Mouse (Mus musculus) frontal cortex, adult 2 months (tissue): ENCODE results near the gene Nlrp6. TPM values are rescaled to one million over a fixed set of nuclear protein-coding genes. Genes with fewer than 3 reads are reported as not detected.
"Not testable (repeated sequence)": the region's sequence is repeated elsewhere in the genome, so short reads cannot be mapped to it uniquely, and the experiment has no call there.

Source experiments
- DNase-seq, 2 experiments: peaks; one replicate each; pipeline ENCODE4 v3.0.0; 2022; ENCODE audit warnings: low spot score in 1 of 2; ENCODE audit errors: extremely low spot score in 1 of 2
- polyA plus RNA-seq: library from polyadenylated mRNA; depleted of rRNA; stranded (reverse); fragments of >200 nt; gene quantifications from 2 replicates; pipeline ENCODE4 v1.2.3, GENCODE M21; 2012

The Nlrp6 gene
- polyA plus RNA-seq, 1 experiment: 0.18 TPM

- DNase-seq: no peak
Observed at GRCm38 (mm10) chr7:140948161-140948560, 27.5 kb downstream of the Nlrp6 start.

GRCm38 (mm10) chr7:140949255-140949654 lies 28.6 kb downstream of the Nlrp6 start:
- DNase-seq: no peak

GRCm38 (mm10) chr7:140949824-140950530 lies 29.3 kb downstream of the Nlrp6 start, which contains the start of gene Ifitm5:
Gene Ifitm5 (minus strand): TSS chr7:140950291.
- DNase-seq: no peak

GRCm38 (mm10) chr7:140951051-140951450 lies 30.3 kb downstream of the Nlrp6 start:
- DNase-seq: no peak

- no peak for DNase-seq
Observed at GRCm38 (mm10) chr7:140951765-140952164, 31.1 kb downstream of the Nlrp6 start.

GRCm38 (mm10) chr7:140952441-140952840 lies 31.7 kb downstream of the Nlrp6 start:
- no peak for DNase-seq

GRCm38 (mm10) chr7:140953133-140953532 lies 32.4 kb downstream of the Nlrp6 start:
- DNase-seq: no peak

- DNase-seq: no peak
Observed at GRCm38 (mm10) chr7:140953800-140954732, 33.4 kb downstream of the Nlrp6 start.

- no peak for DNase-seq
Observed at GRCm38 (mm10) chr7:140954733-140955071, 34.0 kb downstream of the Nlrp6 start.

- no peak for DNase-seq
Observed at GRCm38 (mm10) chr7:140955342-140955741, 34.6 kb downstream of the Nlrp6 start.

- peak in 1 of 2 experiments; percentile 65 for DNase-seq
Observed at GRCm38 (mm10) chr7:140955758-140956555, 35.3 kb downstream of the Nlrp6 start, which contains the start of the genes Gm45717 and Ifitm2. Gene Gm45717 (minus strand): TSS chr7:140955937. Gene Ifitm2 (minus strand): TSS chr7:140955987.

- DNase-seq: no peak
Observed at GRCm38 (mm10) chr7:140956556-140956869, 35.8 kb downstream of the Nlrp6 start.

GRCm38 (mm10) chr7:140959181-140959901 lies 38.6 kb downstream of the Nlrp6 start:
- peak in 1 of 2 experiments; percentile 51 for DNase-seq

- no peak for DNase-seq
Observed at GRCm38 (mm10) chr7:140960026-140960425, 39.3 kb downstream of the Nlrp6 start.

GRCm38 (mm10) chr7:140961416-140961815 lies 40.7 kb downstream of the Nlrp6 start:
- DNase-seq: no peak

- no peak for DNase-seq
Observed at GRCm38 (mm10) chr7:140962733-140963132, 42.0 kb downstream of the Nlrp6 start.

- DNase-seq: no peak
Observed at GRCm38 (mm10) chr7:140966921-140967320, 46.2 kb downstream of the Nlrp6 start, which contains the start of gene Ifitm1. Gene Ifitm1 (plus strand): TSS chr7:140967221.

GRCm38 (mm10) chr7:140967862-140968591 lies 47.3 kb downstream of the Nlrp6 start:
- DNase-seq: no peak

GRCm38 (mm10) chr7:140968710-140969109 lies 48.0 kb downstream of the Nlrp6 start:
- DNase-seq: not testable (repeated sequence)
